Mouse (Mus musculus) spleen, adult 10 weeks (tissue): ENCODE measurements around the gene Olfr775. TPM values are rescaled to one million over a fixed set of nuclear protein-coding genes. Genes with fewer than 3 reads are reported as not detected.

Experiments
- polyA plus RNA-seq: library from polyadenylated mRNA; stranded (reverse); fragments of 350-450 nt; fragmentation: Illumina TruSeq; extraction: RNeasy Lipid Tissue Mini Kit (QIAGEN cat#74804); gene quantifications from one replicate; pipeline ENCODE4 v1.2.3, GENCODE M21; 2015; ENCODE audit warnings: low replicate concordance; ENCODE audit not compliant: insufficient read depth

Olfr775 gene
- not detected for polyA plus RNA-seq

DNA sequence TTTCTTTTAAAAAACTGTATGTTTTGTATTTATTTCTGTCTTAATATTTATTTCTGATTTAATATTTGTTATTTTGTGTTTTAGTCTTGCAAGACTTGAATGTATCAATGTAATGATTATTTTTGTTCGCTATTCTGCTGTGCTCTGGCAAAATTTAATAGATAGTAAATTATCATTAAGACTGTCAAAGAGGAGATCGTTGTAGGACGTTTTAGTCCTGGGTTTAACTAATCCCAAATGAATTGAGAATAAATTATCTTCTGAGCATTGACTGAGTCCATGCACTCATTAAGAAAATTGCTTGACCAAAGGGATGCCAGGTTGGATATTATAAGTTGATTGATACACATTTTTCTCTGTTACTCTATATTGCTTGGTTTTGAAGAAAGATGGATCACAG lies at the start of gene Olfr775:
TSS of gene Olfr775 (plus strand) at position 301 of the 400 bp plus-strand sequence.

DNA sequence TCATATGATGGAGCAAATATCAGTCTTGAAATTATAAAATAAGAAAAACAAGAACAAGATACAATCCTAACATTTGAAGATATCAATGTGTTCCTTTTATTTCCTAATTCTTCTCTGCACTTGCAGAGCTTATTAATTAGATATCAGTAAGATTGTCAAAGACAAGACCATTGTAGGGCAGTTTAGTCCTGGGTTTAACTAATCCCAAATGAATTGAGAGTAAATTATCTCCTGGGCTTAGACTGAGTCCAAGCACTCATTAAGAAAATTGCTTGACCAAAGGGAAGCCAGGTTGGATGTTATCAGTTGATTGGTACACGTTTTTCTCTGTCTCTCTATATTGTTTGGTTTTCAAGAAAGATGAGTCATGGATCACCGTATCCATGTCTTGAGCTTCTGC lies 12.3 kb upstream of the Olfr775 start, which contains the start of gene Olfr774:
TSS of gene Olfr774 (plus strand) at position 301 of the 400 bp plus-strand sequence.

DNA sequence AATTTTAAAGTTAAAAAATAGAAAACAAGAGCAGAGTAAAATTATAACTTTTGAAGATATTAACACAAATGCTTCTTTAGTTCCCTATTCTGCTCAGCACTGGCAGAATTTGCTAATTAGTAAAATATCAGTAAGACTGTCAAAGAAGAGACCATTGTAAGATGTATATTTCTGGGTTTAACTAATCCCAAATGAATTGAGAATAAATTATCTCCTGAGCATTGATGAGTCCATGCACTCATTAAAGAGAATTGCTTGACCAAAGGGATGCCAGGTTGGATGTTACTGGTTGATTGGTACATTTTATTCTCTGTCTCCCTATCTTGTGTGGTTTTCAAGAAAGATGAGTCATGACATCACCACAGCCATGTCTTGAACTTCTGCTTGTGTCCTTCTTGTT lies 10.6 kb downstream of the Olfr775 start, which contains the start of gene Olfr776:
TSS of gene Olfr776 (plus strand) at position 301 of the 400 bp plus-strand sequence.

DNA sequence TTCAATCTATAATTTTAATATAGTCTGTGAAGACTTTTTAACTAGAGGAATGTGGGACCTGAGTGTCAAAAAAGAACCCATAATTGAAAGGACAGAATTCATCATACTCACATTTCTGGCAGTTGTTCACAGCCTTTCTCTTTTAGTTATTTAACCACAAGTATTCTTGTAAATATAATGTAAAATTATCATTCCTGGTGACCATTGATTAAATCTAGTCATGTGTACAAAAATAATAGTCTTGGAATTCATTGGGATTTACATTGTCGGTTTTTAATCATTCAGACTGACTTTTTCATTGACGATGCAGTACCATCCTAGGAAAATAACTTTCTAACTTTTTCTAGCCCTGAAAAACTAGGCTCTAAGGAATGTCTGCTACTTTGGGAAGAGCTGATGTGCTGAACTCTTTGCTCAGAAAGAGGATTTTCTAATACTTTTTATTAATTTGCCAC lies 22.9 kb downstream of the Olfr775 start, which contains the start of gene Olfr777:
TSS of gene Olfr777 (minus strand) at position 405 of the 455 bp plus-strand sequence.

Other genes with a start within 250 kb of the Olfr775 start
- gene Olfr763, start 237.6 kb upstream of the Olfr775 start, polyA plus RNA-seq: not detected
- gene Olfr764-ps1, start 208.5 kb upstream of the Olfr775 start, polyA plus RNA-seq: not detected
- not detected for gene Olfr765, start 198.4 kb upstream of the Olfr775 start, polyA plus RNA-seq
- not detected for gene Olfr766-ps1, start 179.4 kb upstream of the Olfr775 start, polyA plus RNA-seq
- not detected for gene Olfr767, start 165.5 kb upstream of the Olfr775 start, polyA plus RNA-seq
- gene Olfr768, start 149.0 kb upstream of the Olfr775 start, polyA plus RNA-seq: not detected
- not detected for gene Olfr769, start 130.6 kb upstream of the Olfr775 start, polyA plus RNA-seq
- gene Olfr770, start 109.4 kb upstream of the Olfr775 start, polyA plus RNA-seq: not detected
- not detected for gene Olfr771, start 83.7 kb upstream of the Olfr775 start, polyA plus RNA-seq
- gene Olfr772, start 70.5 kb upstream of the Olfr775 start, polyA plus RNA-seq: not detected
- not detected for gene Olfr773, start 61.0 kb upstream of the Olfr775 start, polyA plus RNA-seq
- gene Olfr774, start 12.2 kb upstream of the Olfr775 start, polyA plus RNA-seq: not detected
- gene Olfr776, start 10.7 kb downstream of the Olfr775 start, polyA plus RNA-seq: not detected
- not detected for gene Olfr777, start 23.1 kb downstream of the Olfr775 start, polyA plus RNA-seq
- not detected for gene Olfr780, start 69.7 kb downstream of the Olfr775 start, polyA plus RNA-seq
- gene Olfr781, start 80.4 kb downstream of the Olfr775 start, polyA plus RNA-seq: not detected
- gene Olfr782, start 100.4 kb downstream of the Olfr775 start, polyA plus RNA-seq: not detected
- gene Olfr784, start 135.7 kb downstream of the Olfr775 start, polyA plus RNA-seq: not detected
- gene Olfr785, start 157.0 kb downstream of the Olfr775 start, polyA plus RNA-seq: not detected
- not detected for gene Olfr786, start 178.9 kb downstream of the Olfr775 start, polyA plus RNA-seq
- gene Olfr787, start 213.4 kb downstream of the Olfr775 start, polyA plus RNA-seq: not detected
- gene Olfr788, start 222.6 kb downstream of the Olfr775 start, polyA plus RNA-seq: not detected
- not detected for gene Olfr789, start 236.3 kb downstream of the Olfr775 start, polyA plus RNA-seq